Mouse (Mus musculus): Measurements from ENCODE around the gene Bach1. TPM values are rescaled to one million over a fixed set of nuclear protein-coding genes. Genes with fewer than 3 reads are reported as not detected.
"Not testable (repeated sequence)": the region's sequence is repeated elsewhere in the genome, so short reads cannot be mapped to it uniquely, and the experiment has no call there.

Bach1 gene
- polyA plus RNA-seq, 1 experiment from 2014 or later = 22.4 TPM

DNA sequence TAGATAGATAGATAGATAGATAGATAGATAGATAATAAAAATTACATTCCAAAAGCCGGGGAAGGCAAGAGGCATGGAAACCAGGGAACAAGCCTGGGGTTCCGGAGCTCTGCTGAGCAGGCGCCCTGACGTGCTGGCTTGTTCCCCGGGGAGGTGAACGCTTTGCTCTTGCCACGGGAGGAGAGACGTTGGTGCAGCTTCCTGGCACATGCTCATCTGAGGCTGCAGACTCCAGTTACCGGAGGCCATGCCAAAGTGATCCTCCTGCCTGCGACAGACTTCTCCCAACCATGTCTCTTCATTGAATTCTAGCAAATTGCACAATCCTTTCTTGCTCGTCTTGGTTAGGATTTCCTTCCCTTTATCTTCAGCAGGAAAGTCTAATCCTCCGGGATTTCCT, 27.4 kb upstream of the Bach1 start:
- Histone ChIP-seq H3K27me3 (ENCODE audit: control insufficient read depth, insufficient read depth, low read length) (no peaks in the 10 kb centered on the region), H3K9ac (replicated peaks; ENCODE audit: low read depth, low read length) (no peak overlapping the region), H3K4me3 (ENCODE audit: low read depth, low read length) (no peak overlapping the region), H3K9me3 (ENCODE audit: control insufficient read depth, low read length) (no peaks in the 10 kb centered on the region), H3K36me3 (ENCODE audit: control insufficient read depth, insufficient read depth, low read length) (no peaks in the 10 kb centered on the region), H3K4me1 (ENCODE audit: control insufficient read depth, insufficient read depth, low read length) (no peaks in the 10 kb centered on the region), H3K4me2 (ENCODE audit: low read depth, low read length) (no peak overlapping the region), H3K27ac (ENCODE audit: low read depth, low read length) (no peak overlapping the region)
- 84% methylated on average over 12 of the region's 12 CpGs for WGBS
- no peak for ATAC-seq (ENCODE audit: low read depth)

DNA sequence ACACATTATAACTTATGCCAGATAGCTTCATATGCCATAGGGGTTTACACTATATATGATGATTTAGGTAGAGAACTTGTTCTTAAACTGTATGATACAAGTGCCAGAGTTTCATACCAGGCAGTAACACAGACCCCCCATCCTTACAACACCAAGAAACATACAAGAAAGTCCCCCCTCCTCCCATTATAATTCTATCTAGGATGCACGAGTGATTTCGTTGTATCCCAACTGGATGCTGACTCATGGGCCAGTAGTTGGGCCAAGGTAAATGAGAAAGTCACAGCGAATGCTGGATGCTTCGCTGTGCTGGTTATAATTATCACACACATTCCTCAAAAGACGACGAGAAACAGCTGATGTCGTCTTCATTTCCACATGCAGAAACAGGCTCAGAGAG, 25.6 kb upstream of the Bach1 start:
- 88% methylated on average over 7 of the region's 7 CpGs for WGBS
- no peak for ATAC-seq (ENCODE audit: low read depth)
- Histone ChIP-seq H3K9me3 (ENCODE audit: control insufficient read depth, low read length) (no peaks in the 10 kb centered on the region), H3K27me3 (ENCODE audit: control insufficient read depth, insufficient read depth, low read length) (no peaks in the 10 kb centered on the region), H3K4me3 (ENCODE audit: low read depth, low read length) (no peak overlapping the region), H3K4me2 (ENCODE audit: low read depth, low read length) (no peak overlapping the region), H3K4me1 (ENCODE audit: control insufficient read depth, insufficient read depth, low read length) (no peaks in the 10 kb centered on the region), H3K9ac (replicated peaks; ENCODE audit: low read depth, low read length) (no peak overlapping the region), H3K36me3 (ENCODE audit: control insufficient read depth, insufficient read depth, low read length) (no peaks in the 10 kb centered on the region), H3K27ac (ENCODE audit: low read depth, low read length) (no peak overlapping the region)

DNA sequence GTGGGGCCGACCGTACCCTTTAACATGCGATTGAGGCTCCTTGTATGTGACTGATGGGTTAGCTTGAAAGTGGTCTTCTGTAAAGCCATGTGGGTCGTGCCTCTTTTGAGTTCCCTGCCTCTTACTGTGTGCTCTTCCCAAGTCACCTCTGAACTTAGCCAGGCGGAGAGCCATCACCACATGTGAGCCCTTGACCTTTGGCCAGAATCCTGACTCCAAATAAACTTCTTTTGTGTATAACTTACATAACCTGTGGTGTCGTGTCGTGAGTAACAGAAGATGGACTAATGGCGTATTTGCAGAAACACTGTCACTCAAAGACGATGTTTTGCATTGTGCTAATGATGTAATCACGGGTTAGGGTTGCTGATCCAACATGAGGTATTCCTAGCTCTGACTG, 22.6 kb upstream of the Bach1 start:
- Histone ChIP-seq H3K4me2 (ENCODE audit: low read depth, low read length) (no peak overlapping the region), H3K4me3 (ENCODE audit: low read depth, low read length) (no peak overlapping the region), H3K27me3 (ENCODE audit: control insufficient read depth, insufficient read depth, low read length) (no peaks in the 10 kb centered on the region), H3K9ac (replicated peaks; ENCODE audit: low read depth, low read length) (no peak overlapping the region), H3K4me1 (ENCODE audit: control insufficient read depth, insufficient read depth, low read length) (no peaks in the 10 kb centered on the region), H3K27ac (ENCODE audit: low read depth, low read length) (no peak overlapping the region), H3K36me3 (ENCODE audit: control insufficient read depth, insufficient read depth, low read length) (no peaks in the 10 kb centered on the region), H3K9me3 (ENCODE audit: control insufficient read depth, low read length) (no peaks in the 10 kb centered on the region)
- 86% methylated on average over 10 of the region's 10 CpGs for WGBS
- no peak for ATAC-seq (ENCODE audit: low read depth)

DNA sequence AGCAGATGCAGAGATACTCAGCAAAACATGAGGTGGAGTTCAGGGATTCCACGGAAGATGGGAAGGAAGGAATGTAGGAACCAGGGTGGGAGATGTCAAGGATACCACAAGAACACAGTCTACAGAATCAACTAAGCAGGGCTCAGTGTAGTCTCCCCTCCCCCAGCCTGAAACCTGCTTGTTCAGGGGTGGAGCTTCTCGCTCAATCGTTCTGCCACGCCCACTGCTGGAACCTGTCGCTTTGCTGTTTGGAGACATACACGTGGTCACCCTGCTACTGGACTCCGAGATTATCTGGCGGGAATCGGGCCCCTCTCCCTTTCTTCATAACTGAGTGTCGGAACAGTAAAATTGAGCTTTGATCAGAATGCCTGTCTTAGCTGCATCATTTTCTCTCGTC, 20.1 kb upstream of the Bach1 start:
- 64% methylated on average over 11 of the region's 11 CpGs for WGBS
- Histone ChIP-seq H3K9ac (replicated peaks; ENCODE audit: low read depth, low read length) (no peak overlapping the region), H3K4me3 (ENCODE audit: low read depth, low read length) (no peak overlapping the region), H3K4me2 (ENCODE audit: low read depth, low read length) (no peak overlapping the region), H3K27me3 (ENCODE audit: control insufficient read depth, insufficient read depth, low read length) (no peaks in the 10 kb centered on the region), H3K27ac (ENCODE audit: low read depth, low read length) (no peak overlapping the region), H3K9me3 (ENCODE audit: control insufficient read depth, low read length) (no peaks in the 10 kb centered on the region), H3K4me1 (ENCODE audit: control insufficient read depth, insufficient read depth, low read length) (no peaks in the 10 kb centered on the region), H3K36me3 (ENCODE audit: control insufficient read depth, insufficient read depth, low read length) (no peaks in the 10 kb centered on the region)
- ATAC-seq (ENCODE audit: low read depth) = no peak

GRCm38 (mm10) chr16:87680912-87681634, 17.7 kb upstream of the Bach1 start:
- 93% methylated on average over 9 of the region's 9 CpGs for WGBS
- ATAC-seq (ENCODE audit: low read depth) = no peak
- Histone ChIP-seq H3K36me3 (ENCODE audit: control insufficient read depth, insufficient read depth, low read length) (no peaks in the 10 kb centered on the region), H3K4me2 (ENCODE audit: low read depth, low read length) (no peak overlapping the region), H3K27me3 (ENCODE audit: control insufficient read depth, insufficient read depth, low read length) (no peaks in the 10 kb centered on the region), H3K9me3 (ENCODE audit: control insufficient read depth, low read length) (no peaks in the 10 kb centered on the region), H3K9ac (replicated peaks; ENCODE audit: low read depth, low read length) (no peak overlapping the region), H3K4me3 (ENCODE audit: low read depth, low read length) (no peak overlapping the region), H3K27ac (ENCODE audit: low read depth, low read length) (no peak overlapping the region), H3K4me1 (ENCODE audit: control insufficient read depth, insufficient read depth, low read length) (no peaks in the 10 kb centered on the region)

- ATAC-seq (ENCODE audit: low read depth) = no peak
- H3K36me3 ChIP-seq (ENCODE audit: control insufficient read depth, insufficient read depth, low read length) = no peaks in the 10 kb centered on the region
- WGBS = 64% methylated on average over 3 of the region's 3 CpGs
- no peak overlapping the region for H3K9ac ChIP-seq (replicated peaks; ENCODE audit: low read depth, low read length)
- no peak overlapping the region for H3K4me2 ChIP-seq (ENCODE audit: low read depth, low read length)
- H3K4me1 ChIP-seq (ENCODE audit: control insufficient read depth, insufficient read depth, low read length) = no peaks in the 10 kb centered on the region
- H3K27me3 ChIP-seq (ENCODE audit: control insufficient read depth, insufficient read depth, low read length) = no peaks in the 10 kb centered on the region
- H3K9me3 ChIP-seq (ENCODE audit: control insufficient read depth, low read length) = no peaks in the 10 kb centered on the region
- no peak overlapping the region for H3K4me3 ChIP-seq (ENCODE audit: low read depth, low read length)
- no peak overlapping the region for H3K27ac ChIP-seq (ENCODE audit: low read depth, low read length)
These were observed 16.9 kb upstream of the Bach1 start for GRCm38 (mm10) chr16:87681848-87682247.

- no peak for ATAC-seq (ENCODE audit: low read depth)
- H3K27ac ChIP-seq (ENCODE audit: low read depth, low read length) = no peak overlapping the region
- no peaks in the 10 kb centered on the region for H3K36me3 ChIP-seq (ENCODE audit: control insufficient read depth, insufficient read depth, low read length)
- H3K4me2 ChIP-seq (ENCODE audit: low read depth, low read length) = no peak overlapping the region
- no peaks in the 10 kb centered on the region for H3K9me3 ChIP-seq (ENCODE audit: control insufficient read depth, low read length)
- H3K4me1 ChIP-seq (ENCODE audit: control insufficient read depth, insufficient read depth, low read length) = no peaks in the 10 kb centered on the region
- no peak overlapping the region for H3K9ac ChIP-seq (replicated peaks; ENCODE audit: low read depth, low read length)
- no peaks in the 10 kb centered on the region for H3K27me3 ChIP-seq (ENCODE audit: control insufficient read depth, insufficient read depth, low read length)
- H3K4me3 ChIP-seq (ENCODE audit: low read depth, low read length) = no peak overlapping the region
- WGBS = 85% methylated on average over 1 of the region's 1 CpGs
These were observed 12.3 kb upstream of the Bach1 start for GRCm38 (mm10) chr16:87686458-87686857.

- WGBS = 81% methylated on average over 3 of the region's 3 CpGs
- Histone ChIP-seq H3K4me1 (ENCODE audit: control insufficient read depth, insufficient read depth, low read length) (no peaks in the 10 kb centered on the region), H3K9me3 (ENCODE audit: control insufficient read depth, low read length) (no peaks in the 10 kb centered on the region), H3K4me3 (ENCODE audit: low read depth, low read length) (no peak overlapping the region), H3K36me3 (ENCODE audit: control insufficient read depth, insufficient read depth, low read length) (no peaks in the 10 kb centered on the region), H3K9ac (replicated peaks; ENCODE audit: low read depth, low read length) (no peak overlapping the region), H3K27ac (ENCODE audit: low read depth, low read length) (no peak overlapping the region), H3K4me2 (ENCODE audit: low read depth, low read length) (no peak overlapping the region), H3K27me3 (ENCODE audit: control insufficient read depth, insufficient read depth, low read length) (no peaks in the 10 kb centered on the region)
- no peak for ATAC-seq (ENCODE audit: low read depth)
These were observed 11.4 kb upstream of the Bach1 start for GRCm38 (mm10) chr16:87687346-87687745.

- 93% methylated on average over 3 of the region's 3 CpGs for WGBS
- H3K4me3 ChIP-seq (ENCODE audit: low read depth, low read length); H3K9ac ChIP-seq (replicated peaks; ENCODE audit: low read depth, low read length); H3K9me3 ChIP-seq (ENCODE audit: control insufficient read depth, low read length); ATAC-seq (ENCODE audit: low read depth); H3K36me3 ChIP-seq (ENCODE audit: control insufficient read depth, insufficient read depth, low read length); H3K4me2 ChIP-seq (ENCODE audit: low read depth, low read length); H3K27ac ChIP-seq (ENCODE audit: low read depth, low read length); H3K4me1 ChIP-seq (ENCODE audit: control insufficient read depth, insufficient read depth, low read length); H3K27me3 ChIP-seq (ENCODE audit: control insufficient read depth, insufficient read depth, low read length): not testable (repeated sequence)
These were observed 10.4 kb upstream of the Bach1 start for GRCm38 (mm10) chr16:87688328-87688727.

Measured in neural tube, embryonic 14.5 days (tissue).